Mouse (Mus musculus) forebrain, embryonic 16.5 days (tissue): ENCODE measurements around the gene 4930469K13Rik. TPM values are rescaled to one million over a fixed set of nuclear protein-coding genes. Genes with fewer than 3 reads are reported as not detected.

ENCODE experiments used
- ATAC-seq: fragments of 200-750 bp; cut with Nextera tagmentation; 2 replicates; pipeline ENCODE4 v1.8.0; 2017; ENCODE audit warnings: mild to moderate bottlenecking, moderate library complexity
- H3K27ac ChIP-seq: fragments of 300-500 bp; sonication (generic); 2 replicates; pipeline ENCODE4 v1.5.1; 2014; ENCODE audit warnings: low read length, control low read depth
- H3K27me3 ChIP-seq: fragments of 300-500 bp; sonication (generic); replicated peaks from 2 replicates; pipeline ENCODE4 v1.6.1; 2014; ENCODE audit warnings: low read length; ENCODE audit not compliant: control insufficient read depth, insufficient read depth
- H3K36me3 ChIP-seq: fragments of 300-500 bp; sonication (generic); 2 replicates; pipeline ENCODE4 v1.6.1; 2014; ENCODE audit not compliant: control insufficient read depth, insufficient read depth
- H3K4me1 ChIP-seq: fragments of 300-500 bp; sonication (generic); replicated peaks from 2 replicates; pipeline ENCODE4 v1.6.1; 2014; ENCODE audit warnings: low read length; ENCODE audit not compliant: control insufficient read depth, insufficient read depth
- H3K4me2 ChIP-seq: fragments of 300-500 bp; sonication (generic); 2 replicates; pipeline ENCODE4 v1.6.1; 2014; ENCODE audit warnings: mild to moderate bottlenecking, low read length, control low read depth
- H3K4me3 ChIP-seq: fragments of 300-500 bp; sonication (generic); replicated peaks from 2 replicates; pipeline ENCODE4 v1.5.1; 2014; ENCODE audit warnings: mild to moderate bottlenecking, low read length, control low read depth
- H3K9ac ChIP-seq: fragments of 300-500 bp; sonication (generic); replicated peaks from 2 replicates; pipeline ENCODE4 v1.6.1; 2014; ENCODE audit warnings: low read depth, low read length, control low read depth
- H3K9me3 ChIP-seq: fragments of 300-500 bp; sonication (generic); 2 replicates; pipeline ENCODE4 v1.6.1; 2016; ENCODE audit warnings: low read length; ENCODE audit not compliant: control insufficient read depth
- WGBS: fragments of 180-500 bp; shearing (Covaris S2); extraction: QIAGEN DNeasy Blood & Tissue Kit; methylation state at CpG from one replicate; pipeline ENCODE4 v1.1.7; 2014; 5-methylcytosine and 5-hydroxymethylcytosine counted together
- polyA plus RNA-seq: library from polyadenylated mRNA; unstranded; fragments of >200 nt; fragmentation: Nextera tagmentation; extraction: Ambion mirVana; gene quantifications from 2 replicates; pipeline ENCODE4 v1.2.1, GENCODE M21; 2015

Gene 4930469K13Rik
- polyA plus RNA-seq, 1 experiment from 2014 or later = not detected

GRCm38 (mm10) chr11:33990002-33990401, 108.4 kb downstream of the 4930469K13Rik start:
- no peaks in the 10 kb centered on the region for H3K27me3 ChIP-seq
- no peak for ATAC-seq
- peaks cover 13% of the 10 kb centered on the region; the same call in 1 of the 2 replicates for H3K4me1 ChIP-seq
- no peak overlapping the region for H3K4me3 ChIP-seq
- H3K36me3 ChIP-seq = no peaks in the 10 kb centered on the region
- no peak overlapping the region for H3K4me2 ChIP-seq
- no peaks in the 10 kb centered on the region for H3K9me3 ChIP-seq
- WGBS = 84% methylated on average over 5 of the region's 5 CpGs
- H3K27ac ChIP-seq = no peak overlapping the region
- H3K9ac ChIP-seq = no peak overlapping the region

- no peak for ATAC-seq
- Histone ChIP-seq H3K4me1 (no peaks in the 10 kb centered on the region), H3K9ac (no peak overlapping the region), H3K27me3 (no peaks in the 10 kb centered on the region), H3K27ac (no peak overlapping the region), H3K9me3 (no peaks in the 10 kb centered on the region), H3K36me3 (no peaks in the 10 kb centered on the region), H3K4me2 (no peak overlapping the region), H3K4me3 (no peak overlapping the region)
- WGBS = 89% methylated on average over 2 of the region's 2 CpGs
These were observed 111.8 kb downstream of the 4930469K13Rik start for GRCm38 (mm10) chr11:33986525-33986924.

- no peak for ATAC-seq
- no peaks in the 10 kb centered on the region for H3K4me1 ChIP-seq
- H3K9ac ChIP-seq = no peak overlapping the region
- no peak overlapping the region for H3K4me2 ChIP-seq
- no peak overlapping the region for H3K27ac ChIP-seq
- H3K36me3 ChIP-seq = no peaks in the 10 kb centered on the region
- no peak overlapping the region for H3K4me3 ChIP-seq
- H3K9me3 ChIP-seq = no peaks in the 10 kb centered on the region
- WGBS = 78% methylated on average over 4 of the region's 4 CpGs
- H3K27me3 ChIP-seq = no peaks in the 10 kb centered on the region
These were observed 118.2 kb downstream of the 4930469K13Rik start for GRCm38 (mm10) chr11:33980146-33980545.

GRCm38 (mm10) chr11:33975121-33975520, 123.2 kb downstream of the 4930469K13Rik start:
- Histone ChIP-seq H3K27me3 (no peaks in the 10 kb centered on the region), H3K27ac (no peak overlapping the region), H3K4me3 (no peak overlapping the region), H3K9me3 (no peaks in the 10 kb centered on the region), H3K4me2 (no peak overlapping the region), H3K4me1 (peaks cover 3% of the 10 kb centered on the region; the same call in 1 of the 2 replicates), H3K9ac (no peak overlapping the region), H3K36me3 (no peaks in the 10 kb centered on the region)
- no peak for ATAC-seq
- WGBS = 82% methylated on average over 2 of the region's 2 CpGs

GRCm38 (mm10) chr11:33974341-33975040, 123.9 kb downstream of the 4930469K13Rik start:
- no peak overlapping the region for H3K4me2 ChIP-seq
- peaks cover 3% of the 10 kb centered on the region; the same call in 1 of the 2 replicates for H3K4me1 ChIP-seq
- no peaks in the 10 kb centered on the region for H3K9me3 ChIP-seq
- WGBS = 73% methylated on average over 14 of the region's 14 CpGs
- ATAC-seq = no peak
- H3K27me3 ChIP-seq = no peaks in the 10 kb centered on the region
- no peak overlapping the region for H3K9ac ChIP-seq
- H3K27ac ChIP-seq = no peak overlapping the region
- H3K4me3 ChIP-seq = no peak overlapping the region
- H3K36me3 ChIP-seq = no peaks in the 10 kb centered on the region

- H3K4me2 ChIP-seq = no peak overlapping the region
- no peaks in the 10 kb centered on the region for H3K27me3 ChIP-seq
- no peak overlapping the region for H3K9ac ChIP-seq
- no peak for ATAC-seq
- H3K27ac ChIP-seq = no peak overlapping the region
- H3K36me3 ChIP-seq = no peaks in the 10 kb centered on the region
- no peaks in the 10 kb centered on the region for H3K9me3 ChIP-seq
- H3K4me3 ChIP-seq = no peak overlapping the region
- WGBS = 88% methylated on average over 7 of the region's 7 CpGs
- H3K4me1 ChIP-seq = peaks cover 3% of the 10 kb centered on the region; the same call in 1 of the 2 replicates
These were observed 126.2 kb downstream of the 4930469K13Rik start for GRCm38 (mm10) chr11:33972114-33972513.

- H3K4me2 ChIP-seq = no peak overlapping the region
- H3K9ac ChIP-seq = no peak overlapping the region
- no peak overlapping the region for H3K27ac ChIP-seq
- no peak for ATAC-seq
- no peaks in the 10 kb centered on the region for H3K4me1 ChIP-seq
- H3K27me3 ChIP-seq = no peaks in the 10 kb centered on the region
- no peaks in the 10 kb centered on the region for H3K36me3 ChIP-seq
- H3K4me3 ChIP-seq = no peak overlapping the region
- H3K9me3 ChIP-seq = no peaks in the 10 kb centered on the region
- WGBS = 87% methylated on average over 3 of the region's 3 CpGs
These were observed 129.2 kb downstream of the 4930469K13Rik start for GRCm38 (mm10) chr11:33969199-33969598.

- no peak for ATAC-seq
- Histone ChIP-seq H3K4me1 (peaks cover 5% of the 10 kb centered on the region; the same call in 1 of the 2 replicates), H3K9me3 (no peaks in the 10 kb centered on the region), H3K36me3 (no peaks in the 10 kb centered on the region), H3K9ac (no peak overlapping the region), H3K27ac (no peak overlapping the region), H3K4me2 (no peak overlapping the region), H3K27me3 (no peaks in the 10 kb centered on the region), H3K4me3 (no peak overlapping the region)
- WGBS = 84% methylated on average over 4 of the region's 4 CpGs
These were observed 130.6 kb downstream of the 4930469K13Rik start for GRCm38 (mm10) chr11:33967708-33968107.

- no peaks in the 10 kb centered on the region for H3K9me3 ChIP-seq
- 69% methylated on average over 2 of the region's 2 CpGs for WGBS
- H3K4me2 ChIP-seq = no peak overlapping the region
- H3K4me3 ChIP-seq = no peak overlapping the region
- H3K9ac ChIP-seq = no peak overlapping the region
- no peak overlapping the region for H3K27ac ChIP-seq
- no peaks in the 10 kb centered on the region for H3K36me3 ChIP-seq
- no peak for ATAC-seq
- H3K4me1 ChIP-seq = peaks cover 5% of the 10 kb centered on the region; the same call in 1 of the 2 replicates
- H3K27me3 ChIP-seq = no peaks in the 10 kb centered on the region
These were observed 133.0 kb downstream of the 4930469K13Rik start for GRCm38 (mm10) chr11:33965380-33965779.
